Mouse (Mus musculus) MEL (cell line): ENCODE measurements around the gene Avl9. TPM values are rescaled to one million over a fixed set of nuclear protein-coding genes. Genes with fewer than 3 reads are reported as not detected.

Experiments
- DNase-seq: peaks from one replicate; pipeline ENCODE4 v3.0.0; 2011; ENCODE audit warnings: low read depth, low spot score
- H3K27ac ChIP-seq: 2 replicates; pipeline ENCODE4 v1.5.1; 2012; ENCODE audit warnings: low read depth, mild to moderate bottlenecking, control low read depth, low read length, moderate library complexity; ENCODE audit not compliant: control insufficient read depth
- H3K27me3 ChIP-seq, 2 experiments: fragments of 150-350 bp in 1 of 2; sonication (generic) in 1 of 2; 2 replicates each; pipeline ENCODE4 v1.6.1; 2012; ENCODE audit warnings: low read length in 2 of 2, mild to moderate bottlenecking in 2 of 2, improper control_type of control experiment in 1 of 2, moderate library complexity in 1 of 2; ENCODE audit not compliant: insufficient read depth in 2 of 2, control insufficient read depth in 1 of 2
- H3K36me3 ChIP-seq, 2 experiments: 2 replicates each; pipeline ENCODE4 v1.6.1; 2012 to 2014; ENCODE audit warnings: low read length in 2 of 2, improper control_type of control experiment in 1 of 2, inconsistent platforms in 1 of 2, mild to moderate bottlenecking in 1 of 2; ENCODE audit not compliant: insufficient read depth in 2 of 2, control insufficient read depth in 1 of 2
- H3K4me1 ChIP-seq, 2 experiments: fragments of 150-350 bp in 1 of 2; sonication (generic) in 1 of 2; 2 replicates each; pipeline ENCODE4 v1.6.1; 2012; ENCODE audit warnings: low read length in 2 of 2, improper control_type of control experiment in 1 of 2, mild to moderate bottlenecking in 1 of 2; ENCODE audit not compliant: insufficient read depth in 2 of 2, control insufficient read depth in 1 of 2
- H3K4me3 ChIP-seq, 2 experiments: fragments of 150-350 bp in 1 of 2; sonication (generic) in 1 of 2; 2 replicates each; pipeline ENCODE4 v1.5.1; 2012; ENCODE audit warnings: low read depth in 2 of 2, low read length in 2 of 2, mild to moderate bottlenecking in 2 of 2, moderate library complexity in 2 of 2, control low read depth in 1 of 2, improper control_type of control experiment in 1 of 2; ENCODE audit not compliant: control insufficient read depth in 1 of 2, insufficient read depth in 1 of 2
- H3K79me2 ChIP-seq: 2 replicates; pipeline ENCODE4 v1.6.1; 2012; ENCODE audit warnings: mild to moderate bottlenecking, low read length, moderate library complexity; ENCODE audit not compliant: control insufficient read depth, poor library complexity, insufficient read depth
- H3K9ac ChIP-seq: 2 replicates; pipeline ENCODE4 v1.6.1; 2012; ENCODE audit warnings: low read depth, mild to moderate bottlenecking, control low read depth, low read length, moderate library complexity; ENCODE audit not compliant: control insufficient read depth, poor library complexity, severe bottlenecking
- H3K9me3 ChIP-seq: fragments of 150-350 bp; sonication (generic); replicated peaks from 2 replicates; pipeline ENCODE4 v1.6.1; 2012; ENCODE audit warnings: mild to moderate bottlenecking, low read length, improper control_type of control experiment, moderate library complexity; ENCODE audit not compliant: insufficient read depth
- CHD1 ChIP-seq: IDR thresholded peaks from 2 replicates; pipeline ENCODE4 v1.6.1; 2012; ENCODE audit warnings: low read depth, mild to moderate bottlenecking, inconsistent platforms, low read length, improper control_type of control experiment
- CHD2 ChIP-seq: IDR thresholded peaks from 2 replicates; pipeline ENCODE4 v1.6.1; 2011; ENCODE audit warnings: low read length, improper control_type of control experiment
- CTCF ChIP-seq, 3 experiments: IDR thresholded peaks in 2 of 3; conservative IDR thresholded peaks in 1 of 3; 2 replicates each; pipeline ENCODE4 v1.5.1; 2011 to 2012; ENCODE audit warnings: low read length in 3 of 3, low read depth in 2 of 3, mild to moderate bottlenecking in 2 of 3, improper control_type of control experiment in 1 of 3, inconsistent platforms in 1 of 3, mixed read lengths in 1 of 3, moderate library complexity in 1 of 3; ENCODE audit not compliant: control insufficient read depth in 1 of 3, insufficient read depth in 1 of 3, poor library complexity in 1 of 3, severe bottlenecking in 1 of 3
- E2F4 ChIP-seq: IDR thresholded peaks from 2 replicates; pipeline ENCODE4 v1.6.1; 2011; ENCODE audit warnings: low read depth, low read length, improper control_type of control experiment, borderline replicate concordance
- GABPA ChIP-seq: IDR thresholded peaks from 2 replicates; pipeline ENCODE4 v1.6.1; 2012; ENCODE audit warnings: low read depth, mild to moderate bottlenecking, inconsistent platforms, low read length, improper control_type of control experiment, moderate library complexity
- GATA1 ChIP-seq: IDR thresholded peaks from 2 replicates; pipeline ENCODE4 v1.6.1; 2011; ENCODE audit warnings: low read depth, low read length, improper control_type of control experiment
- MYC ChIP-seq: IDR thresholded peaks from 2 replicates; pipeline ENCODE4 v1.6.1; 2011; ENCODE audit warnings: low read depth, mild to moderate bottlenecking, low read length, improper control_type of control experiment, moderate library complexity
- NELFE ChIP-seq: IDR thresholded peaks from 2 replicates; pipeline ENCODE4 v1.6.1; 2011; ENCODE audit warnings: low read depth, low read length, improper control_type of control experiment
- NRF1 ChIP-seq: IDR thresholded peaks from 2 replicates; pipeline ENCODE4 v1.6.1; 2014; ENCODE audit warnings: low read depth, mild to moderate bottlenecking, inconsistent platforms, low read length, improper control_type of control experiment, moderate library complexity; ENCODE audit not compliant: poor library complexity, insufficient read depth, severe bottlenecking
- POLR2AphosphoS2 ChIP-seq: IDR thresholded peaks from 2 replicates; pipeline ENCODE4 v1.6.1; 2011; ENCODE audit warnings: low read length, improper control_type of control experiment
- RAD21 ChIP-seq: IDR thresholded peaks from 2 replicates; pipeline ENCODE4 v1.6.1; 2011; ENCODE audit warnings: mild to moderate bottlenecking, low read depth, low read length, improper control_type of control experiment
- RCOR1 ChIP-seq: IDR thresholded peaks from 2 replicates; pipeline ENCODE4 v1.6.1; 2012; ENCODE audit warnings: low read depth, mild to moderate bottlenecking, inconsistent platforms, low read length, improper control_type of control experiment
- SIN3A ChIP-seq: IDR thresholded peaks from 2 replicates; pipeline ENCODE4 v1.6.1; 2012; ENCODE audit warnings: low read length, improper control_type of control experiment, inconsistent platforms
- SMC3 ChIP-seq: IDR thresholded peaks from 2 replicates; pipeline ENCODE4 v1.6.1; 2011; ENCODE audit warnings: low read depth, low read length, improper control_type of control experiment
- TAL1 ChIP-seq: IDR thresholded peaks from 2 replicates; pipeline ENCODE4 v1.6.1; 2012; ENCODE audit warnings: mild to moderate bottlenecking, inconsistent platforms, low read length, moderate library complexity, mixed read lengths
- TBP ChIP-seq: IDR thresholded peaks from 2 replicates; pipeline ENCODE4 v1.8.0; 2011; ENCODE audit warnings: low read depth, low read length, improper control_type of control experiment
- TCF12 ChIP-seq: IDR thresholded peaks from 2 replicates; pipeline ENCODE4 v1.6.1; 2014; ENCODE audit warnings: low read depth, mild to moderate bottlenecking, inconsistent platforms, low read length, improper control_type of control experiment, moderate library complexity
- UBTF ChIP-seq: IDR thresholded peaks from 2 replicates; pipeline ENCODE4 v1.6.1; 2012; ENCODE audit warnings: low read depth, mild to moderate bottlenecking, inconsistent platforms, low read length, improper control_type of control experiment, moderate library complexity, borderline replicate concordance; ENCODE audit not compliant: insufficient read depth
- ZC3H11A ChIP-seq: IDR thresholded peaks from 2 replicates; pipeline ENCODE4 v1.6.1; 2012; ENCODE audit warnings: low read depth, mild to moderate bottlenecking, inconsistent platforms, low read length, improper control_type of control experiment
- ZMIZ1 ChIP-seq: IDR thresholded peaks from 2 replicates; pipeline ENCODE4 v1.6.1; 2012; ENCODE audit warnings: low read depth, mild to moderate bottlenecking, inconsistent platforms, low read length, improper control_type of control experiment, moderate library complexity
- polyA plus RNA-seq, 2 experiments: library from polyadenylated mRNA; stranded (reverse) in 1 of 2; unstranded in 1 of 2; fragments of >175 nt in 1 of 2; fragments of >200 nt in 1 of 2; gene quantifications; 2 replicates each; pipeline versions ENCODE4 v1.2.1 to v1.2.4; 2012; ENCODE audit warnings: low replicate concordance in 2 of 2, low read depth in 1 of 2; ENCODE audit not compliant: insufficient read length in 2 of 2, insufficient read depth in 1 of 2, missing spikeins in 1 of 2
- total RNA-seq: library from RNA; depleted of rRNA; stranded (reverse); fragments of 300-350 nt; gene quantifications from 2 replicates; pipeline ENCODE4 v1.2.3, GENCODE M21; 2012; rRNA removed

Avl9 gene
- total and polyA plus RNA-seq, 3 experiments: 7.7 to 7.9 TPM; not detected in 1

GRCm38 (mm10) chr6:56808656-56809055, 94.0 kb downstream of the Avl9 start:
- Histone ChIP-seq H3K9me3 (no peaks in the 10 kb centered on the region), H3K4me1 (no peaks in the 10 kb centered on the region)
- DNase-seq: peak; percentile 75
- TF ChIP-seq TAL1 (no peak), UBTF (no peak), CHD1 (no peak), NRF1 (no peak), CHD2 (no peak), ZC3H11A (peak; percentile 99), E2F4 (no peak), RAD21 (peak; percentile 99), MYC (no peak), ZMIZ1 (no peak), TCF12 (no peak), GATA1 (0 out of 2 replicates have a peak, but pooled peaks have one; percentile 38), POLR2AphosphoS2 (no peak), SIN3A (peak; percentile 42; the same call in 1 of the 2 replicates), RCOR1 (0 out of 2 replicates have a peak, but pooled peaks have one; percentile 12), GABPA (no peak), NELFE (no peak), SMC3 (peak; percentile 97), TBP (no peak), CTCF (IDR thresholded peaks at IDR 0.05 in 2 of 3, conservative IDR thresholded peaks at IDR 0.05 in 1 of 3; ENCODE audit: control insufficient read depth in 1 of 3, insufficient read depth in 1 of 3, low read depth in 2 of 3, low read length in 3 of 3, poor library complexity in 1 of 3, severe bottlenecking in 1 of 3) (peak; percentile 42 to 96 (median 85); a peak in 5 of 6 replicates)
- TF ChIP-seq, all 39 proteins: peak for 7
- Histone ChIP-seq H3K79me2 (no peaks in the 10 kb centered on the region), H3K9ac (no peak overlapping the region), H3K27me3 (peaks cover 2 to 4% of the 10 kb centered on the region in 2 experiments), H3K36me3 (no peaks in the 10 kb centered on the region), H3K4me3 (no peak overlapping the region), H3K27ac (no peak overlapping the region)

Other genes with a start within 250 kb of the Avl9 start
- gene Pde1c, start 145.8 kb upstream of the Avl9 start, total RNA-seq: not detected in 2 replicates
- not detected for gene Pde1c, start 145.8 kb upstream of the Avl9 start, polyA plus RNA-seq
- 109 and 132 TPM in 2 replicates for gene Lsm5, start 10.2 kb upstream of the Avl9 start, total RNA-seq
- 10 to 100 TPM in 1 of 2 experiments, not detected in 1; 36.1 TPM for gene Lsm5, start 10.2 kb upstream of the Avl9 start, polyA plus RNA-seq
- gene Kbtbd2, start 82.9 kb downstream of the Avl9 start, total RNA-seq: 26.0 and 28.2 TPM in 2 replicates
- gene Kbtbd2, start 82.9 kb downstream of the Avl9 start, polyA plus RNA-seq: 10 to 100 TPM; 13.2 to 50.7 TPM
- gene Fkbp9, start 117.2 kb downstream of the Avl9 start, total RNA-seq: 2.5 and 3.0 TPM in 2 replicates
- 10 to 100 TPM in 1 of 2 experiments, not detected in 1; 19.5 TPM for gene Fkbp9, start 117.2 kb downstream of the Avl9 start, polyA plus RNA-seq
- gene Nt5c3, start 209.0 kb downstream of the Avl9 start, total RNA-seq: 59.2 and 65.0 TPM in 2 replicates
- 10 to 100 TPM in 1 of 2 experiments, not detected in 1; 71.1 TPM for gene Nt5c3, start 209.0 kb downstream of the Avl9 start, polyA plus RNA-seq
- 0.26 and 0.27 TPM in 2 replicates for gene Vmn1r4, start 209.1 kb downstream of the Avl9 start, total RNA-seq
- gene Vmn1r4, start 209.1 kb downstream of the Avl9 start, polyA plus RNA-seq: under 1 TPM in 1 of 2 experiments, not detected in 1; 0.21 TPM